Comparison of ENCODE assay signal across 27 mouse cellular contexts in genomic region chr13:89892140-89892539, GRCm38 (mm10).
"Had no signal": no experiment of that assay in that cellular context is flagged by ENCODE, and none has a peak within 500 bp of the region (broad histone marks: within the 10 kb centered on the region; RNA-seq: fewer than 3 reads in every experiment).

No protein-coding gene starts in this region.

- H3K9ac ChIP-seq: heart, embryonic 12.5 days; hindbrain, embryonic 12.5 days; hindbrain, embryonic 14.5 days; kidney, embryonic 15.5 days; limb, embryonic 13.5 days; limb, embryonic 15.5 days; liver, embryonic 12.5 days; liver, embryonic 14.5 days had no signal

- H3K4me3 ChIP-seq: gastrocnemius, adult 2 months; heart, embryonic 10.5 days; heart, embryonic 12.5 days; hindbrain, embryonic 10.5 days; hindbrain, embryonic 12.5 days; kidney, embryonic 15.5 days; limb, embryonic 13.5 days; limb, embryonic 15.5 days; liver, embryonic 12.5 days had no signal

- ATAC-seq: hindbrain, embryonic 16.5 days; intestine, embryonic 16.5 days; liver, embryonic 12.5 days had no signal

- H3K27me3 ChIP-seq: heart, embryonic 12.5 days; hindbrain, embryonic 12.5 days; kidney, embryonic 15.5 days; limb, embryonic 13.5 days; limb, embryonic 15.5 days; liver, embryonic 12.5 days had no signal

- H3K36me3 ChIP-seq: heart, embryonic 10.5 days; heart, embryonic 12.5 days; hindbrain, embryonic 10.5 days; hindbrain, embryonic 12.5 days; kidney, embryonic 15.5 days; limb, embryonic 13.5 days; limb, embryonic 15.5 days; liver, embryonic 12.5 days had no signal

- DNase-seq: gastrocnemius, adult 2 months; gastrocnemius, postnatal 10 days; gastrocnemius, postnatal 25 days; heart, adult 18-20 months; heart, postnatal 10 days; heart, postnatal 4 days; kidney, adult 11 months; kidney, adult 2 months; kidney, adult 9 months; kidney, postnatal 14 days; kidney, postnatal 36 days; layer of hippocampus, adult 9-11 months; layer of hippocampus, postnatal 36 days; left cerebral cortex, postnatal 4 days had no signal

- H3K4me1 ChIP-seq: heart, embryonic 10.5 days; heart, embryonic 12.5 days; hindbrain, embryonic 10.5 days; hindbrain, embryonic 12.5 days; kidney, embryonic 15.5 days; limb, embryonic 13.5 days; limb, embryonic 15.5 days had no signal

- H3K27ac ChIP-seq: gastrocnemius, adult 2 months; heart, embryonic 10.5 days; hindbrain, embryonic 10.5 days; hindbrain, embryonic 12.5 days; hindbrain, embryonic 14.5 days; kidney, embryonic 15.5 days; kidney, postnatal 0 days; limb, embryonic 13.5 days; limb, embryonic 15.5 days; liver, embryonic 12.5 days; liver, embryonic 14.5 days had no signal

- H3K9me3 ChIP-seq: heart, embryonic 10.5 days; heart, embryonic 12.5 days; hindbrain, embryonic 10.5 days; hindbrain, embryonic 12.5 days; kidney, embryonic 15.5 days; limb, embryonic 13.5 days; limb, embryonic 15.5 days; liver, embryonic 12.5 days had no signal
